Mouse (Mus musculus) lung, postnatal 0 days (tissue): ENCODE measurements around the gene Lhb.

Experiments
- CTCF ChIP-seq: IDR thresholded peaks from 2 replicates; pipeline ENCODE4 v1.5.1; 2016; ENCODE audit warnings: antibody characterized with exemption, mild to moderate bottlenecking
- EP300 ChIP-seq: IDR thresholded peaks from 2 replicates; pipeline ENCODE4 v1.6.1; 2016; ENCODE audit warnings: antibody characterized with exemption, mild to moderate bottlenecking, control low read depth

DNA sequence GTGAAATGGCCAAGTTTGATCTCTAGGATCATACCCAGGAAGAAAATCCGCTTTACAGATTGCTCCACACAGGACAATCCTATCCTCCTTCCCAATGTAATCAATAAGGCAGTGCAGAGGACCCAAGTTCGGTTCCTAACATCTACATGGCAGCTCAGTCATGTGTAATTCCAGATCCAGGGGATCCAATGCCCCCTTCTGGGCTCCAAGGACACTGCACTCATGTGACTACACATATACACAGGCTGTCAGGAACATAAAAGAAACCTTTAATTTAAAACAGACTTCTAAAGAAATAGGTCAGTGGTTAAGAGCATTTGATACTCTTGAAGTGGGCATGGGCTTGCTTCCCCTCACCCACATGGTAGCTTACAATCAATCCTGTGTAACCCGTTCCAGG lies 34.5 kb upstream of the Lhb start:
- TF ChIP-seq CTCF (peak; percentile 42), EP300 (no peak)
